Mouse (Mus musculus): ENCODE data around the gene Rbfox2.
A peak's percentile ranks its signal among the peaks of the same experiment; 100 is the strongest.
"Not testable (repeated sequence)": the region's sequence is repeated elsewhere in the genome, so short reads cannot be mapped to it uniquely, and the experiment has no call there.

The Rbfox2 gene

DNA sequence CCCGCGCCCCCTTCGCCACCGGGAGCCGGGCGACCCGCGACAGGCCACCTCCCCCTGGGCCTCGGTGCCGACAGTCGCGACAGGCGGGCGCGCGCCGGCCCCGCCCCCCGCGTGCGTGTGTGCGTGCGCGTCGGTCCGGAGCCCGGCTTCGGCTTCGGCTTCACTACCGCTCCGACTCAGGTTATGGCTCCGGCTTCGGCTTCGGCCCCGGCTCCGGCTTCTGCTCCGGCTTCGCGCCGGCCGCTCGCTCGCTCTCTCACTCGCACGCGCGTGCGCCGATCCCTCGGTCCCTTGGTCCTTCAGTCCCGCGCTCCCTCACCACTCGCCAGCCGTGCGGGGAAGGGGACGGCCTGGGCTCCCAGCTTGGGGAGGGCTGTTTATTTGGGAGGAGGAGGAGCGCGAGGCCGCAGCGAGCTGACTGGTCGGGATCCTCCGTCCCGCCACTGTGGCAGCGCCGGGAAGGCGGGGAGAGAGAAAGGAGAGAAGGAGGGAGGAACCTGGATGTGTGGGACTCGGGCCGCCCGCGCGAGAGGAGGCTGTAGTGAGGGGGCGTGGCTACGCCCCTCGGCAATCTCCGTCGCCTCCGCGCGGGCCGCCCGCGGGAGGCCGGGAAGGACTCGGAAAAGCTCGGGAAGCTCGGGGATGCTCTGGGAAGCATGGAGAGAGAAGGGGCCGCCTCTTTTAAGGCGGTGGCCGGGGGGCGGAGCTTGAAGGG lies at the start of gene Rbfox2:
Rbfox2 (minus strand) TSS at position 458 of the 715 bp plus-strand sequence.
- DNase-seq (ENCODE audit: low read depth, low spot score), result peak; percentile 69

DNA sequence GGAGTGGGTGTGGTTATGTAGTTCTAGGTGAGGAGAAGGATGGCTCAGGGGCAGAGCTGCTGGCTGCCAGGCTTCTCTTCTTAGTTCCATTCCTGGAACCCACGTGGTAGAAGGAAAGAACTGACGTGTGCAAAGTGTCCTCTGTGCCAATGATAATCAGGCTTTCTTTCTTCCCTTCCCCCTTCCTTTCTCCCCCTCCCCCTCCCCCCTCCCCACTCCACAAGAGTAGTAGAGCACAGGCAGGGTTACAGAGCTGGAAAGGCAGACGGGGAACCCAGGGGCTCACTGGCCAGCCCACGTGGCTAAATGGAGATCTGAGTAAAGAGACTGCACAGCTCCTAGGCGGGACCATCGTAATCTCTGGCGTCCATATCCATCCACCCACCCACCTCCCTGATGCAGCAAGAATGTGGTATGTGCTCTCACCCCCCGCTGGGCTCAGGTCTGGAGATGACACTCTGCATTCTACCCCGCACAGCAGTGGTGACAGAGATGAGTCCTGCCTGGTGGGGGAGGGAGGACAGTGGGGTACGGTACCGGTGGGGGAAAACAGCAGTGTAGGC lies 49.5 kb upstream of the Rbfox2 start:
- no peak for DNase-seq (ENCODE audit: low read depth, low spot score)

DNA sequence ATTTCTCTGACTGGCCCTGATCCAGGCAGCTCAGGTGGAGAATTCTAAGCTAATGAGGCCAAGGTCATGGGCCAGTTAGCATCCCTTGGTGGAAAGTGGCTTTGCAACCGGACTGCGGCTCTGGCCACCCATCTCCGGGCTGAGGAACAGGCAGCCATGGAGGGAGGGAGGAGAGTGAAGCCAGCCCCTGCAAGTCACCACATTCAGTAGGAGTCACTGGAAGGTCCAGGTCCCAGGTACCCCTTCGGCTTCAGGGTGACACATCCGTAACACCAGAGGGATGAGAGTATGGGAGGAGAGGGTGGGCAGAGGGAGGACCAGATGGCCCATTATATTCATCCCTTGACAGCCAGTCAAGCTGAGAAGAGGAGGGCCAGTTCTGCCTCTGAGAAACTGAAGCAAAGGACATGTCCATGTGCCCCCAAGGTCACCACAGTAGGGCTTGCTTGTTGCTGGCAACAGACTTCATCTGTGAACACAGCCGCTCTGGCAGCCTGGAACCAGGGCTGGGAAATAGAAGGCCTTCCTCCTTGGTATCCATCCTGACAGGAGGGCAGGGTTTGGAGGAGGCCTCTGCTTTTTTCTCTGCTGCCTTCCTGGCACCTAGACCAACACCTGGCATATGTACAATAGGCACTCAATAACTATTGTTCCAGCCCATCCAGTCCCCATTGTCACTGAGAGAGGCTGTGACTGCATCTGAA lies 48.2 kb upstream of the Rbfox2 start:
- no peak for DNase-seq (ENCODE audit: low read depth, low spot score)

DNA sequence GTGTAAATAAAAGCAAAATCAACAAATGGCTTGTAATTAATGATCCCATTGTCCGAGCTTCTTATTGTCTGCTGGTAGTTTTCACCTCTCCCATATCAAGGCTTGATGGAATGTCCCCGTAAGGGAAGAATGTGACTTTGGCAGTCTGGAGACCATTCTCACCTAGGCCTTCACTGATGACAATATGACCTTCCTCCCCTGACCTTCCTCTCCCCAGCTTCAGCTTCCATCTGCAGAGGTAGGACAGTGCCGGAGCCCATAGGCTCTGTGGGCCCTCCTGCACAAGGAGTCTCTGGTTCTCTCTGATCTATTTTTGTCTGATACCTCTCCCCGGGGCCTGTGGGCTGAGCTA lies 47.7 kb upstream of the Rbfox2 start:
- no peak for DNase-seq (ENCODE audit: low read depth, low spot score)

DNA sequence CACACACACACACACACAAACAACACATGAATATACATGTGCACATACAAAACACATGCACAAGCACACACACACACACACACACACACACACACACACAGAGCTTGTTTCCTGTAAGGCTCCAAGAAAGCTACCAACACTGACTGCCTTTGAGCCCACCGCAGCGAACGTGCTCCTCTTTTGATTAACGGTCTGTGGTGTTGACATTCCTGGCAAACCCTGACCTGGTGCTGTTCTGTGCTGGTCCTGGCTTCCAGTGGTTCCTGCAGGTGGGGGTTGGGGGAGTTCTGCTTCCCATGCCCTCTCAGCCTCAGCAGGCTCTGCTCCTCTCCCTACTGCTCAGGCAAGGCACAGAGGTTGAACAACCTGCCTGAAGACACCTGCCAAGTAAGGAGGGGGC lies 47.0 kb upstream of the Rbfox2 start:
- no peak for DNase-seq (ENCODE audit: low read depth, low spot score)

DNA sequence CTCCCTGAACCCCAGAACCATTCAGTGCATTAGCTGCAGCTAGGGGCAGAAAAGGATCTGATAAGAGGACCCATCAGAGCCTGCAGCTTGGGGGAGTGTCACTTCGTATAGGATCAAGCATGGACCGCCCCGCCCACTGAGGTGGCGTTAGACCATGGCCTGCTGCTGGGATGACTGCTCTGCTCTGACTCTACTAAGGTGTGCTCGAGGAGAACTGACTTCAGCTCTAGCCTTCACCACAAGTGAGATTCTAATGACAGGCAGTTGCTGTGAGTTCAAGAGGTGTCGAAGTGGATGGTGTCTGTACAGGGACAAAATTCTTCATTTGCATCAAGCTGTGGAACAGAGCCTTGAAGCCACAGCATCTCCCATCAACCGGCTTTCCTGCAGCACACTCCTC lies 46.1 kb upstream of the Rbfox2 start:
- no peak for DNase-seq (ENCODE audit: low read depth, low spot score)

DNA sequence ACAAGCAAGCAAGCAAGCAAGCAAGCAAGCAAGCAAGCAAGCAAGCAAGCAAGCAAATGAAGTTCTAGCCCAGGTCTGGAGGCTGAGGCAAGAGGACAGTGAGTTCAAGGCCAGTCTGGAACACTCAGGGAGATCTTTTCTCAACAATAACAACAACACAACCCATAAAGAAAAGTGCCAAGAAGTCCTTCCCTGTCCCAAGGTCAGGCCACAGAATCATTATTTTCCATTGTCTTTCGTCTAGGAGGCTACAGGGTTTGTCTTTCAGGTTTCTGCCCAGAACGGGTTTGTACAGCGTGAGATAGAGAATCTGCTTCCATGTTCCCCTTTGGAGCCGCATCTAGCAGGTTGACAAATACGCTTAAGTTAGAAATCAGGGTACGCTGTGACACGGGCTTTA lies 43.3 kb upstream of the Rbfox2 start:
- DNase-seq (ENCODE audit: low read depth, low spot score), result no peak

DNA sequence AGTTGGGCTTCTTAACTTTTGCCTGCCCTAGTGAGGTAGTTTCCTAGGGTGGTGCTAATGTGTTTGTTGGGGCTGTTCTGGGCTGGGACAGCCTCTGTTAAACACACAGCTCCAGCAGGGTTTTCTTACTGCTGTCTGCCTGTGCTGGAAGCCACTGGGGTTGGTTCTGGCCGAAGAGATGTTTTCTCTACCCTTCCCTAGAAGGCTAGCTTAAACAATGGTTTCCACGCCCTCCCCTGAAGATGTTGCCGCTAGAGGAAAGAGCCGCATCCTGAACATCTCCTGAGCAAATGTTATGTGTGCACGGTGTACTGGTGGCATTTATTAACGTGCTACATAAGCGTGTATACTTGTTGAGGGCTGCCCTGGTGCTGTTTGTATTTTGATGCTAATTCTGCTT lies 41.3 kb upstream of the Rbfox2 start:
- no peak for DNase-seq (ENCODE audit: low read depth, low spot score)

DNA sequence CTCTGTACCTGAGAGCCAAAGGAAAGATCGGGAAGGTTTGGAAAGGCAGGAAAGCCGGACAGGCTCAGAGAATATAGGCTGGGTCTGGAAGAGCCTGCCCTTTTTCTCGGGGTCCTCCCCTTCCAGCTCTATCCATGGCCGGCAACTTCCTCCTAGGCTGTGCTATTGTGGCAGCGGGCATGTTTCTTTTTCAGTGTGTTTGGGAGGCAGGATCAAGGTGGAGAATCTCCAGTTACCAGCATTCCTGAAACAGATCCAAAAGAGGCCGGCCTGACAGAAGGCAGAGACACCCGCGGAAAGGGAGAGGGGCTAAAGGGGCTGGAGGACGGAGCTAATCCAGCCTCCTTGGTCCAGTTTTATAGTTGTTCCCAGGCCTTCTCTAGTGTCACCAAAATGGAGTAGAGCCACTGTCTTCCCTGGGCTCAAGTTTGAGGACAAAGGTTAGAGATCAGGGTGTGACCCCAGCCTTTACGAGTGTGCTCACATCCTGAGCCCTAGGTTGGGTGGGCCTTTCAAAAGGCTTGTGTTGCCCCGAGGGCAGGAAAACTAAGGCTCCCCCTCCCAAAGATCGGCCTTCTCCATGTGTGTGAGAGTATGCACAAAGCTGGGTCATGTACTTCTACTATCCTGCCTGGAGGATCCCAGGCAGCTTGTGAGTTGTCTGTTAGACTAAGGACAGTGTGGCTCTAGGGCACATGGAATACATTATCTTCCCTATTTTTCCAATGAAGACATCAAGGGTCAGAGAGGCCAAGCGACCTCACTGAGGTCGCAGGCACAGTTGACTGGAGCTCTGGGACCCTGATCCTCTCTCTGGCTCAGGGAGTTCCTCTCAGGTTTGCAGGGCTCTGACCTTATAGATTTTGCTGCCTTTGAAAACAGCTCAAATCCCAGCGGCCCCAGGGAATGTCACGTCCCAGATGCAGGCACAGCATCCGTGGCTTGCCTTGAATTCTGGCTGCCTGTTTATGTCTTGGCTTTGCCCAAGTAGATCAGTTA lies 37.6 kb upstream of the Rbfox2 start:
- DNase-seq (ENCODE audit: low read depth, low spot score), result no peak

DNA sequence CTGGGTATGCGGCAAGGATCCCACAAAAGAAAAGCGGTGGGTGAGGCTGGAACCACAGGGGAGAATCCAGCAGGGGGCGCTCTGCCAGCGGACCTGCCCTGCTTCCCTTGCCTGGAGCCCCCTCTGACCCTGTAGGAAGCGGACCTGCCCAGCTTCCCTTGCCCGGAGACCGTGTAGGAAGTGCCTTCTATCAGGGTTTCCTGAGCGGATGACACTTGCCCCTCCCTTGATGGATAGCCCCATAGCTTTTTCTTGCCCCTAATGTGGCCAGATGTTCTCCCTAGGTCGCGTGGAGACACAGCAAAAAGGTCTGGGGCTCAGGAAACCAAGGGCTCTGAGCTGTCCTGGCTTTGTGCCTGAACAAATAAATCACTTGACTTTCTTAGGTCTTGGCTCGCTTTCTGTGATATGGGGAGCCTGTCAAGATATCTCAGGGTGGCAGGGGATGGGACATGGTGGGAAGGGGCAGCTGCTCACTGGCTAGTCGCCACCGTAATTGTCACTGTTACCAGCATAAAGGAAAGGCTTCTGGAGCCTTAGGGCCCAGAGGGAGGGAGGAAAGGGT lies 36.8 kb upstream of the Rbfox2 start:
- peak; percentile 30 for DNase-seq (ENCODE audit: low read depth, low spot score)

DNA sequence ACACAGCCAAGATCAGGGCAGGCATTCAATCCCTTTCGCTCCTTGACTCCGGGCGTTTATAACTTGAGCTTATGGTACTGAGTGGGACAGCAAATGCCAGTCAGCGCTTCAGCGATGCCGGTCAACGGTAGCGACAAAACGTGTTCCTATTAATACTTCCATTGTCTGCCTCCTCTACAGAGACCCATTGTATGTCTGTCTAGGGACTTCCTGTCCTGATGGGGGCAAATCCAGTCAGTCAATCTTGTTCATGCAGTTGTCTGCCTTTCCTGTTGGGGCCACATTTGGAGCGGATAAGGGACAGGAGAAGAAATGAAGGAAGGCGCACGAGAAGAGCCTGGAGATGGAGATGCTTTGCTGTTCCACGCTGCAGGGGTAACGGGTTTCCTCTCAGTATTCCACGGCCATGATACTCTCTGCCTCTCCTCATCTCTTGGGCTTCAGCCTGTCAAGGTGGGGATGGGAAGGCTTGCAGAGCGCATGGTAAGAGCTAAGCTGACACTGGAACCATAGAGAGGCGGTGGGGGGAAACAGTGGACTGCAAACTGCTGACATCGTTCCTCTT lies 36.2 kb upstream of the Rbfox2 start:
- no peak for DNase-seq (ENCODE audit: low read depth, low spot score)

DNA sequence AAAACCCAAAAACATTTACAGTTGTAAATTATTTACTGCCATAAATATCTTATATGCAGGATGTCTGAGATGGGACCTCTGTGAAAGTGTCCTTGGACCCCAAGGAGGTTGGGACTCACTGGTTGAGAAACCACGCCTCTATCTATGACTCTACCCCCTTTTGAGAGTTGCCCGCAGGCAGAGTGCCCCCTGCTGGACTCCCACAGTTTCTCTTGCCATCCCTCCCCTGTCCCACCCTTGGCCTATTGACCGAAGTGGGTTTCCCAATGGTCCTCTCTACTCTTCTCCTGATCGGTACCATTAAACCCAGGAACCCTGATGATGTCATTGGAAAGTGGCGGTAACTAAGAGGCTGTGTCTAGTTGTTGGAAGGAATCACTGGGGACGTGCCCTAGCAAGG lies 35.2 kb upstream of the Rbfox2 start:
- peak; percentile 7 for DNase-seq (ENCODE audit: low read depth, low spot score)

DNA sequence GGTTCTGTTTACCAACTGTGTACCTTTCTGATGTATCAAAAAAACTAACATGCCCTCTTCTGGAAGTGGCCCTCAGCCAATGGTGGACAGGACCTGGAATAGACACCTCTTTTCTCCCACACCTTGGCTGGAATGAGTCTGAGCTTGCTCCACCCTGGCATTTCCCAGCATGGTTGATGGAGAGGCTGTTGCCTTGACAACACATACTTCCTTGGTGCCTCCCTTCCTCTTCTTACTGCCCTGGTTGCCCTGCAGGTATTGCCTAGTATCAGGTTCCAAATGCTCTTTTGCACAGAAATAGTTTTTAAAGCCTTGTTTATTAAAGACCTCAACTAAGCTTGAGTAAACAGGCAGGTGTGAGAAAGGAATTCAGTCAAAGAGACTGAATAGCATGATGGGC lies 33.8 kb upstream of the Rbfox2 start:
- DNase-seq (ENCODE audit: low read depth, low spot score), result no peak

DNA sequence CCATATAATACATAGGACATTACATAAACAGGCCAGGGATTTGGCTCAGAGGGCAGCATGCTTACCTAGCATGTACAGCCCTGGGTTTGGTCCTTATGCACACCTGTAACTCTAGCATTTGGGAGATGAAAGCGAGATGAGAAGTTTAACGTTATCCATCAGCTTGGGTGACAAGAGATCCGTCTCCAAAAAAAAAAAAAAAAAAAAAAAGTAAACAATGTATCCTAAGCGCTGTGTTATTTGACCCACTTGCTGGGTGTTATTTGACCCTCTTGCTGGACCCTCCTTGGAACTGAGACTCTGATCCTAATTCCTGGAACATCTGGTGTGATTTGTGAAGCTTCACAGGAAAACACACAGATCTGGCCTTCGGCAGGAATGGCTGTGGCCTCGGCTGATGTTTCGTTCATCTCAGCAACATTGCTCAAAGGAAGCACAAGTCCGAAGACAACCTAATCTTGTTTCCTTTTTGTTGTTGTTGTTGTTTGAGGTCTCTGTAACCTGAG lies 32.2 kb upstream of the Rbfox2 start:
- no peak for DNase-seq (ENCODE audit: low read depth, low spot score)

DNA sequence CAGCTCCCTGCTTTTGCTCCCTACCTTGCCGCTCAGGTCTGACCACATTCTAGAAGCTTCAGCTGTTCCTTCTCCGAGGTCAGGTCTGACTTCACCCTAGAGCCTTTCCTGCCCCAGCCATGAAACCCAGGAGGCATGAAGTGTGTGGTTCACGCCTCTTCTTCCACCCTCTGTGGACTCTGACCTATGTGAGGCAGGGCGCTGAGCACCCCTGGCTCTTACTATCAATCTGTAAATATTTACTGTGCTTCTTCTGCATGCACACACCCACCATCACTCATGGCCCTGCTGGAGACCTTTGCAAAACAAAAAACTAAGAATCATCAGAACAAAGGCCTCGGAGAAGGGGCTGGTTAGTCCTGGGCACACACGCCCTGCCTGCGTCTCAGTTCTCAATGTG lies 31.6 kb upstream of the Rbfox2 start:
- no peak for DNase-seq (ENCODE audit: low read depth, low spot score)

DNA sequence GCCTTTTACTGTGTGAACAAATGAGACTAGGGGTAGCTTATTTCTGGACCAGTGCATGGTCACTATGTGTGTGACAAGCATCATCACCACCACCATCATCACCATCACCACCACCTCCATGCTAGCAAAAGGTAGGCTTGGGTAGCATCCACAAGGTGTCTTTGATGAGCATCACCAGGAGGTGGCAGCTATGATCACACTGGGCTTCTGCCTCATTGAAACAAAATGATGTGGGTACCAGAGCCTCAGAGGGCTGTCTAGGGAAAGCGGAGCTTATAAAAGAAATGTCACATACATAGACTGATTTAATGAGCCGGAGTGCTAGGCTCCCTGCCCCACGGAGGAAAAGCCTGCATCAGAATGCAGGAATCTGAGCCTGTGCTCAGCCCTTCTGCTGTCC lies 31.1 kb upstream of the Rbfox2 start:
- no peak for DNase-seq (ENCODE audit: low read depth, low spot score)

DNA sequence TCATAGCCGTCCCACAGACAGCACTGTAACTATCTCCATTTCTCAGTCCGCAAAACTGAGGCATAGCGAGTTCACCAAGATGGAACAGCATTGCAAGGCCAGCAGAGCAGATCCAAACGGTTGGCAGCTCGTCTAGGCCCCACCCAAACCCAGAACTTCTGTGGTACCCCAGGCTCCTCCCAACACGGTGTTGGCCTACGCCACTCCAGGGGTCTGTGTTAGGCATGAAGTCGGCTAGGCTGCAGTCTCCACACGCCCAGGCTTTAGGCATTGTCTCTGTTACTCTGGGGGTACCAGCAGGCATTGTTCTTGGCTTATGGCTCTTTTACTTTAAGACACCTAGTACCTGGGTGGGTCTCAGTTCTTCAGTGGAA lies 30.2 kb upstream of the Rbfox2 start:
- DNase-seq (ENCODE audit: low read depth, low spot score), result no peak

DNA sequence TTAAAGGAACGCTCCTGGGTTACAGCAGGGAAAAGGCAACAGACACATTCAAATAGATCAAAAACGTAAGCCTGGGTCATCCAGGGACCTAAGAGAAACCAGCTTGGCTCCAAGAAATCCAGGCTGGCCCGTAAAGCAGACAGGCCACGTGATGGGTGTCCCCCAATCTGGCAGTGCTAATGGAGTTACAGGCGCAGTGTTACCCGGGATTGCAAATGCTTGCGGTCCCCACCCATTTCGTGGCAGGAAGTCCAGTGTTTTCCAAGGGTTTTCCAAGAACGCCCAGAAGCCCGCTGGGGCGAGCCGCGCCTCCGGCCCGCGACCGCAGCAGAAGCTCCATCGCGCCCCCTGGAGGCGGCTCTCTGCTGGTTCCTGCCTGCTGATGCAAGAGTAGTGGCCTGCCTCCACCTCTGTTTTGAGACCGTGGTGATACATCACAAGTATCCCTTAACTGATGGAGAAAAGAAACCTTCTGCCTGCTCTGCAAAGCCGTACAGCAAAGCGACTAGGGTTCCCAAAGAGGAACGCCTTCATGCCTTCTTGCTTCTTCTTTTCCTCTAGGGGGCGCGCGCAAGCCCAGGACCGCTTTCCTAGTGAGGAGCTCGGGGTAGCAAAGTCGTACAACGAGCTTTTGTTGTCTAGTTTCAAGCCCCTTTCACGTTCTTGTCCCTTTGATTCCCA lies 29.6 kb upstream of the Rbfox2 start:
- DNase-seq (ENCODE audit: low read depth, low spot score), result no peak

DNA sequence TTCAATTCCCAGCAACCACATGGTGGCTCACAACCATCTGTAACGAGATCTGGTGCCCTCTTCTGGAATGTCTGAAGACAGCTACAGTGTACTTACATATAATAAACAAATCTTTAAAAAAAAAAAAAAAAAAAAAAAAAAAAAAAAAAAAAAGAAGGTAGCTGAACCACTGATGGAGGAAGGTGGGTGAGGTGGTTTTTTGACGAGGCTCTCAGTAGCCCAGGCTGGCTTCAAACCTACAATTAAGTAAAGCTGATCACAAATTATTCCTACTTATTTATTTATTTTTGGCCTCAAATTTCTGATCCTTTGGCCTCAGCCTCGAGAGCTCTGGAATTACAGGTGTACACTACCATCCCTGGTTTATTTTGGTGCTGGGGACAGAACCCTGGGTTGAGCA lies 28.4 kb upstream of the Rbfox2 start:
- not testable (repeated sequence) for DNase-seq (ENCODE audit: low read depth, low spot score)

DNA sequence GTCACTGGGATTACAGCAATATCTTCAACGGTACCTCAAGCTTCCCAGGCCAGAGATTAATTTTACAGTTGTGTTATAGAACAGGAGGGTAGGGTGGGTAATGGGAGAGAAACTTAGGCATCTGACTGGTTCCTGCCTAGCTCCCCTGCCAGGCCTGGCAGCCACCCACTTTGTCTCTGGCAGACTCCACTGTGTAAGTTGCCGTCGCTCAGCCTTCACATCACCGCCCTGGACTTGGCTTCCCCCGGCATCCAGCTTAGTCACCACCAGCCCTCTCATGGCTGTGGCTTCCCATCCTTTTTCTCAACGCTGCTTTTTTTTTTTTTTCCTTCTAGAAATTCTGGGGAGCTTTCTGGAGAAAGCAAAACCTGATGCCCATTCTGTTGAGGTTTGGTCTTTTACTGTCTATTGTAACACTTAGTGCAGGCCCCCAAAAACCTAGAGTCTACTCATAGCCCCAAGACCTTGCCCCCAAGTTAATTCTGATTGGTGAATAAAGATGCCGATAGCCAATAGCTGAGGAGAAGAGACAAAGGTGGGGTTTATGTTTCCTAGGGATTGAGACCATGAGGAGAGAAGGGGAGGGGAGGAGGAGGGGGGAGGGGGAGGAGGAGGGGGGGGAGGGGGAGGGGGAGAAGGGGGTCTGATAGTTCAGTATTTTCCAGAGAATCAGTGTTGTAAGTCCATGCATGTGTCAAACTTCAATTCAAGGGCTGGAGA lies 25.6 kb upstream of the Rbfox2 start:
- no peak for DNase-seq (ENCODE audit: low read depth, low spot score)
